Mouse (Mus musculus) intestine, postnatal 0 days (tissue): ENCODE measurements at regions not wholly inside any gene's neighbourhood (a gene's known extent, or its start where the extent isn't known, plus 50 kb on each side); places are given as distances from the start of the nearest gene placed in this dataset.
A peak's percentile ranks its signal among the peaks of the same experiment; 100 is the strongest.

Experiments used
- ATAC-seq: fragments of 200-750 bp; cut with Nextera tagmentation; 2 replicates; pipeline ENCODE4 v1.8.0; 2017; ENCODE audit warnings: mild to moderate bottlenecking, moderate TSS enrichment, moderate library complexity
- H3K27ac ChIP-seq: fragments of 300-500 bp; sonication (generic); 2 replicates; pipeline ENCODE4 v1.5.1; 2014; ENCODE audit warnings: mild to moderate bottlenecking, low read depth, low read length, moderate library complexity
- H3K27me3 ChIP-seq: fragments of 300-500 bp; sonication (generic); replicated peaks from 2 replicates; pipeline ENCODE4 v1.6.1; 2014; ENCODE audit warnings: low read length, mixed read lengths; ENCODE audit not compliant: control insufficient read depth, insufficient read depth
- H3K36me3 ChIP-seq: fragments of 300-500 bp; sonication (generic); 2 replicates; pipeline ENCODE4 v1.6.1; 2014; ENCODE audit warnings: mild to moderate bottlenecking, moderate library complexity; ENCODE audit not compliant: control insufficient read depth, insufficient read depth
- H3K4me1 ChIP-seq: fragments of 300-500 bp; sonication (generic); replicated peaks from 2 replicates; pipeline ENCODE4 v1.6.1; 2014; ENCODE audit warnings: antibody characterized with exemption, low read length, mixed read lengths; ENCODE audit not compliant: control insufficient read depth, insufficient read depth
- H3K4me2 ChIP-seq: fragments of 300-500 bp; sonication (generic); replicated peaks from 2 replicates; pipeline ENCODE4 v1.6.1; 2014; ENCODE audit warnings: low read depth, mild to moderate bottlenecking, moderate library complexity
- H3K4me3 ChIP-seq: fragments of 300-500 bp; sonication (generic); 2 replicates; pipeline ENCODE4 v1.5.1; 2014; ENCODE audit warnings: low read depth, low read length
- H3K9ac ChIP-seq: fragments of 300-500 bp; sonication (generic); 2 replicates; pipeline ENCODE4 v1.6.1; 2014; ENCODE audit warnings: mild to moderate bottlenecking, low read depth, low read length
- H3K9me3 ChIP-seq: fragments of 300-500 bp; sonication (generic); 2 replicates; pipeline ENCODE4 v1.6.1; 2016; ENCODE audit warnings: mixed run types; ENCODE audit not compliant: control insufficient read depth
- CTCF ChIP-seq: sonication (generic); IDR thresholded peaks from 2 replicates; pipeline ENCODE4 v1.5.1; 2016; ENCODE audit warnings: low read depth, mild to moderate bottlenecking, control low read depth, antibody characterized with exemption, moderate library complexity
- WGBS: fragments of 180-500 bp; shearing (Covaris S2); extraction: QIAGEN DNeasy Blood & Tissue Kit; methylation state at CpG from one replicate; pipeline ENCODE4 v1.1.7; 2014; 5-methylcytosine and 5-hydroxymethylcytosine counted together

- peak overlapping the region; percentile 55 for H3K4me2 ChIP-seq
- peak overlapping the region; percentile 15; the same call in 1 of the 2 replicates for H3K27ac ChIP-seq
- H3K36me3 ChIP-seq, result no peaks in the 10 kb centered on the region
- no peaks in the 10 kb centered on the region for H3K9me3 ChIP-seq
- H3K4me3 ChIP-seq, result peak overlapping the region; percentile 14
- no peak for ATAC-seq
- no peak overlapping the region for H3K9ac ChIP-seq
- H3K4me1 ChIP-seq, result peaks cover 6% of the 10 kb centered on the region
- no peaks in the 10 kb centered on the region for H3K27me3 ChIP-seq
- 41% methylated on average over 17 of the region's 17 CpGs for WGBS
- TF ChIP-seq CTCF, result peak; percentile 53
These were observed 69.1 kb upstream of the Foxo1 start for GRCm38 (mm10) chr3:52198751-52199738.

- WGBS, result 69% methylated on average over 4 of the region's 4 CpGs
- no peaks in the 10 kb centered on the region for H3K27me3 ChIP-seq
- ATAC-seq, result no peak
- TF ChIP-seq CTCF, result no peak
- H3K9me3 ChIP-seq, result no peaks in the 10 kb centered on the region
- H3K9ac ChIP-seq, result no peak overlapping the region
- no peak overlapping the region for H3K27ac ChIP-seq
- no peaks in the 10 kb centered on the region for H3K36me3 ChIP-seq
- no peak overlapping the region for H3K4me3 ChIP-seq
- peaks cover 6% of the 10 kb centered on the region for H3K4me1 ChIP-seq
- H3K4me2 ChIP-seq, result no peak overlapping the region
These were observed 68.0 kb upstream of the Foxo1 start for GRCm38 (mm10) chr3:52200106-52200505.

GRCm38 (mm10) chr3:52210556-52211302, 57.4 kb upstream of the Foxo1 start:
- Histone ChIP-seq H3K27ac (no peak overlapping the region), H3K4me1 (no peaks in the 10 kb centered on the region), H3K36me3 (no peaks in the 10 kb centered on the region), H3K4me3 (no peak overlapping the region), H3K4me2 (peak overlapping the region; percentile 40; the same call in 1 of the 2 replicates), H3K27me3 (no peaks in the 10 kb centered on the region), H3K9me3 (no peaks in the 10 kb centered on the region), H3K9ac (no peak overlapping the region)
- ATAC-seq, result no peak
- 23% methylated on average over 24 of the region's 24 CpGs for WGBS
- no peak for TF ChIP-seq CTCF

GRCm38 (mm10) chr3:52211303-52211695, 56.8 kb upstream of the Foxo1 start:
- ATAC-seq, result no peak
- TF ChIP-seq CTCF, result no peak
- Histone ChIP-seq H3K27ac (no peak overlapping the region), H3K36me3 (no peaks in the 10 kb centered on the region), H3K9ac (no peak overlapping the region), H3K27me3 (no peaks in the 10 kb centered on the region), H3K4me2 (peak overlapping the region; percentile 40; the same call in 1 of the 2 replicates), H3K9me3 (no peaks in the 10 kb centered on the region), H3K4me3 (no peak overlapping the region), H3K4me1 (no peaks in the 10 kb centered on the region)
- 28% methylated on average over 6 of the region's 6 CpGs for WGBS

- TF ChIP-seq CTCF, result no peak
- 93% methylated on average over 7 of the region's 7 CpGs for whole genome bisulfite sequencing
- no peaks in the 10 kb centered on the region for H3K9me3 ChIP-seq
- H3K27ac ChIP-seq, result no peak overlapping the region
- H3K4me1 ChIP-seq, result no peaks in the 10 kb centered on the region
- no peak overlapping the region for H3K4me3 ChIP-seq
- no peak overlapping the region for H3K9ac ChIP-seq
- H3K27me3 ChIP-seq, result no peaks in the 10 kb centered on the region
- no peaks in the 10 kb centered on the region for H3K36me3 ChIP-seq
- no peak for ATAC-seq
- no peak overlapping the region for H3K4me2 ChIP-seq
These were observed 54.0 kb upstream of the Foxo1 start for GRCm38 (mm10) chr3:52214114-52214513.

GRCm38 (mm10) chr3:52215083-52215482, 53.1 kb upstream of the Foxo1 start:
- Histone ChIP-seq H3K27me3 (no peaks in the 10 kb centered on the region), H3K9me3 (no peaks in the 10 kb centered on the region), H3K36me3 (no peaks in the 10 kb centered on the region), H3K9ac (no peak overlapping the region), H3K4me3 (no peak overlapping the region), H3K4me2 (no peak overlapping the region), H3K27ac (no peak overlapping the region), H3K4me1 (no peaks in the 10 kb centered on the region)
- TF ChIP-seq CTCF, result no peak
- no peak for ATAC-seq
- 92% methylated on average over 9 of the region's 9 CpGs for WGBS
